Mouse (Mus musculus) kidney, postnatal 0 days (tissue): Measurements from ENCODE around the gene Lrrc55. TPM values are rescaled to one million over a fixed set of nuclear protein-coding genes. Genes with fewer than 3 reads are reported as not detected.

Experiments
- ATAC-seq: fragments of 200-750 bp; cut with Nextera tagmentation; replicated peaks from 2 replicates; pipeline ENCODE4 v1.8.0; 2017; ENCODE audit warnings: low read depth, moderate number of reproducible peaks, moderate TSS enrichment, moderate library complexity; ENCODE audit not compliant: low FRiP score
- DNase-seq: peaks from one replicate; pipeline ENCODE4 v3.0.0-alpha.2; 2016; ENCODE audit warnings: low spot score
- H3K27ac ChIP-seq: fragments of 300-500 bp; sonication (generic); 2 replicates; pipeline ENCODE4 v1.5.1; 2014; ENCODE audit warnings: mild to moderate bottlenecking
- H3K27me3 ChIP-seq: fragments of 300-500 bp; sonication (generic); 2 replicates; pipeline ENCODE4 v1.6.1; 2014; ENCODE audit warnings: low read length, mixed read lengths; ENCODE audit not compliant: insufficient read depth
- H3K36me3 ChIP-seq: fragments of 300-500 bp; sonication (generic); 2 replicates; pipeline ENCODE4 v1.6.1; 2014; ENCODE audit warnings: low read length, mixed read lengths; ENCODE audit not compliant: insufficient read depth
- H3K4me1 ChIP-seq: fragments of 300-500 bp; sonication (generic); replicated peaks from 2 replicates; pipeline ENCODE4 v1.6.1; 2014; ENCODE audit warnings: antibody characterized with exemption, low read length, mixed read lengths; ENCODE audit not compliant: insufficient read depth
- H3K4me2 ChIP-seq: fragments of 300-500 bp; sonication (generic); 2 replicates; pipeline ENCODE4 v1.6.1; 2014; ENCODE audit warnings: mild to moderate bottlenecking, low read length, moderate library complexity, mixed read lengths
- H3K4me3 ChIP-seq: fragments of 300-500 bp; sonication (generic); replicated peaks from 2 replicates; pipeline ENCODE4 v1.5.1; 2014; ENCODE audit warnings: low read depth, low read length
- H3K9ac ChIP-seq: fragments of 300-500 bp; sonication (generic); 2 replicates; pipeline ENCODE4 v1.6.1; 2014; ENCODE audit warnings: low read depth, low read length
- H3K9me3 ChIP-seq: fragments of 300-500 bp; sonication (generic); replicated peaks from 2 replicates; pipeline ENCODE4 v1.6.1; 2016; ENCODE audit warnings: low read length, inconsistent platforms, mixed read lengths
- CTCF ChIP-seq: IDR thresholded peaks from 2 replicates; pipeline ENCODE4 v1.5.1; 2016; ENCODE audit warnings: antibody characterized with exemption, low read depth, mild to moderate bottlenecking, moderate library complexity
- WGBS: fragments of 180-500 bp; shearing (Covaris S2); extraction: QIAGEN DNeasy Blood & Tissue Kit; methylation state at CpG from one replicate; pipeline ENCODE4 v1.1.7; 2014; 5-methylcytosine and 5-hydroxymethylcytosine counted together
- polyA plus RNA-seq: library from polyadenylated mRNA; unstranded; fragments of >200 nt; fragmentation: Nextera tagmentation; extraction: Ambion mirVana; gene quantifications from 2 replicates; pipeline ENCODE4 v1.2.1, GENCODE M21; 2015

The Lrrc55 gene
- polyA plus RNA-seq, 1 experiment from 2014 or later, result 0.47 TPM

DNA sequence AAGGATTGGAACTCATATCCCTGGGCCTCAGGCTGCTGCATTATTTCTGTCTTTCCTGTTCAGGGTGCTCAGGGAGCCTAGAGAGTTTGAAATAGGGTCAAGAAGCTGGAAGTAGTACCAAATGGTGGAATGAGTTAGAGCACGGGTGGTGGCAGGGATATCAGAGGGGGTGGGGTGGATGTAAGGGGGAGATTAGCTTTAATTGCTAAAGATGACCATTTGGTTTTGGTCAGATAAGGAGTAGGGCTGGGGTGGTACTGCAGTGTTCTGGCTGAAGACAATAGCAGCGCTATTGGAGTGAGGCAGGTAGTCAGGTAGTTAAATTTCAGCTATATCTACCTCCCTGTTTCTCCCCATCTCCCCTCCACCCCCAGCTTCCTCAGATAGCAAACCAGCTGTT lies 65.8 kb downstream of the Lrrc55 start:
- H3K36me3 ChIP-seq, result no peaks in the 10 kb centered on the region

DNA sequence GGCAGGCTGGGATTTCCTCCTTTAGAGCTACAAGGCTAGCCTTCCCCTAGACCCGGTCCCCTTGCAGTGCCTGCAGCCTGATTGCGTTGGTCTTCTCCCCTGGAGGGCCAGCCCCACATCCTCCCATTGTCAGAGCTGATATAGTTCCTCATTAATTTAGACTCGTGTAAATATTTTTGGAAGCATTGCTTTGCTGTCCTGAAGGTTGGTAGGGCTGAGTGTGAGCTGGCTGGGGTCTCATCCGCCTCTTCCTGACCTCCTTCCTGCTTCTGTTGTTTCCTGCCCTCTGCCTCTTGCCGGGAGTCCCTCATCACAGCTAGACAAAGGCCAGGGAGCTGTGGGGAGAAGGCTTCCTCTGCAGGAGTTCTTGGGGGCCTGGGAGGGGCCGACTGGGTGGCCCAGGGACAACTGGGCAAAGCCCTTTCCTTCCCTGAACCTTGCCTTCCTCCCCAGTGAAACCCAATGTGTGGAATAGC lies 67.5 kb downstream of the Lrrc55 start:
- Histone ChIP-seq H3K4me3 (no peak overlapping the region), H3K27ac (peak overlapping the region; percentile 64), H3K36me3 (no peaks in the 10 kb centered on the region), H3K4me1 (no peaks in the 10 kb centered on the region; the same call in 1 of the 2 replicates), H3K27me3 (no peaks in the 10 kb centered on the region), H3K9ac (no peak overlapping the region), H3K9me3 (no peaks in the 10 kb centered on the region), H3K4me2 (no peak overlapping the region)
- ATAC-seq, result 0 out of 2 replicates have a peak, but pooled peaks have one; percentile 15
- DNase-seq, result peak; percentile 63
- TF ChIP-seq CTCF, result no peak
- 40% methylated on average over 6 of the region's 6 CpGs for WGBS

More for the DNA sequence above, 65.8 kb downstream of the Lrrc55 start:
- TF ChIP-seq CTCF, result no peak
- H3K4me3 ChIP-seq, result no peak overlapping the region
- no peak overlapping the region for H3K27ac ChIP-seq
- H3K4me1 ChIP-seq, result no peaks in the 10 kb centered on the region; the same call in 1 of the 2 replicates
- H3K4me2 ChIP-seq, result no peak overlapping the region
- no peak for DNase-seq
- H3K9ac ChIP-seq, result no peak overlapping the region
- 16% methylated on average over 2 of the region's 2 CpGs for WGBS
- no peak for ATAC-seq
- no peaks in the 10 kb centered on the region for H3K9me3 ChIP-seq
- no peaks in the 10 kb centered on the region for H3K27me3 ChIP-seq

DNA sequence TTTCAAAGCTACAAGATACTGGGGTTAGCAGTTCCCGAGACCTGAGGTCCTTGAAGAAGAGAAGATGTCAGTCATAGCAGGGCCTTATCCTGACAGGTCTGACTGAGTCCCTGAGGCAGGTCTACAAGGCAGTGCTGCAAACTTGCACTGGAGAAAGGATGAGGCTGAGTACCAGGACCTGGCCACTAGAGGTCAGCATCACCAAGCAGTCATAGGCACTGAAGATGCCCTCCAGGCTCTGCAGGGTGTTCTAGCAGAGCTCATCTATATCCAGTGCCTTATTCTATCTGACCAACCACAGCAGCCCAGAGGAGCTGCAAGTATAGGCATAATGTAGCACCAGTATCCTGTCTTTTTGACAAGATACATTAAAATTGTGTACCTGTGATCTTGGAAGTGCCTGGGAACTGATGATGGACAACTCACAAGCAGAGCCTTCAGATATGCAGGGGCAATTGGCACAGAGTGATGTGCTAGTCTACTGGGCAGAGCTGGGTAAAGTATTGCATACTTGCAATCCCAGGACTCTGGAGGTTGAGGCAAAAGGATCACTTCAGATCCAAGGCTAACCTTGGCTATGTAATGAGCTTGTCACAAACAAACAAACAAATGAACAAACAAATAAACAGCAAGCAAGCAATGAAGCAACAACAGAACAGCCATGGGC lies 73.0 kb downstream of the Lrrc55 start:
- 24% methylated on average over 1 of the region's 1 CpGs for WGBS
- Histone ChIP-seq H3K4me3 (no peak overlapping the region), H3K36me3 (no peaks in the 10 kb centered on the region), H3K9ac (no peak overlapping the region), H3K4me2 (no peak overlapping the region), H3K4me1 (no peaks in the 10 kb centered on the region), H3K27me3 (no peaks in the 10 kb centered on the region), H3K27ac (no peak overlapping the region), H3K9me3 (no peaks in the 10 kb centered on the region)
- DNase-seq, result peak; percentile 81
- peak; percentile 84 for TF ChIP-seq CTCF
- ATAC-seq, result peak; percentile 76

DNA sequence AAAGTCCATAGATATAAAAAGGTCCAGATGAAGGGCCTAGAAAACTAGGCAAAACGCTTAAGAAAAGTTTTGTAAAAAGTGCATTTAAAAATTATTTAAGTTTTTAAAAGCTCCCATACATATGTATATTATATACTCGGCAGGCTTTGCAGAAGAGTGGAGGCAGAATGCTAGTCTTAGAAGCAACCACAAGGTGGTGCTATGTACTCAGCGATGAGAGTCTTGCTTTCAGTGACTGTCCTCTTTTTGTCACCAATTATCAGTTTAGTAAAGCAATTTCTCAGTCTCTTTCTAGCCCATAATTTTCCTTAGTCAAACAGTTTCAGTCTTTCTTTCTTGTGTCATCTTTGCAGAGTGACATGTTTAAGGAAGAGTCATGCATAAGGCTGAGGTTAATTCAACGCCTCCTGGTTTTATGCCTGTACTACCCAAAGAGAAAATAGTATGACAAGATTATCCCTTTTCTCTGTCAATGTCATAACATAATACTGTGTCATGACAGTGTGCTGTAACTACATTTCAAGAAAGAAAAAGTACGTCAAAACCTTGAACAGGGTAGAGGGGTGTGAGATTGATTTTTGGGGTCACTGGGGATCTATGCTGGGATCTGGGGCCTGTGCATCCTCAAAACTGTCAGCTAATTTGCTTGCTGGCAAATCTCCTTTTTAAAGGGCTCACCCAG lies 73.7 kb downstream of the Lrrc55 start:
- 25% methylated on average over 5 of the region's 5 CpGs for WGBS

More for the DNA sequence above, 73.7 kb downstream of the Lrrc55 start:
- DNase-seq, result peak; percentile 92
- Histone ChIP-seq H3K9me3 (no peaks in the 10 kb centered on the region), H3K27ac (no peak overlapping the region), H3K4me2 (no peak overlapping the region), H3K4me3 (no peak overlapping the region), H3K4me1 (no peaks in the 10 kb centered on the region), H3K36me3 (no peaks in the 10 kb centered on the region), H3K27me3 (no peaks in the 10 kb centered on the region), H3K9ac (no peak overlapping the region)
- peak; percentile 80; the same call in 1 of the 2 replicates for ATAC-seq
- TF ChIP-seq CTCF, result peak; percentile 84

Other genes with a start within 250 kb of the Lrrc55 start
- not detected in 2 replicates for gene Prg2, start 216.7 kb downstream of the Lrrc55 start, polyA plus RNA-seq
- not detected in 2 replicates for gene Prg3, start 209.0 kb downstream of the Lrrc55 start, polyA plus RNA-seq
- 167 and 194 TPM in 2 replicates for gene Ssrp1, start 160.0 kb downstream of the Lrrc55 start, polyA plus RNA-seq
- gene P2rx3, start 159.7 kb downstream of the Lrrc55 start, polyA plus RNA-seq, result 0.14 and 0.40 TPM in 2 replicates
- gene Tnks1bp1, start 149.2 kb downstream of the Lrrc55 start, polyA plus RNA-seq, result 21.8 and 27.9 TPM in 2 replicates
- 77.7 and 81.3 TPM in 2 replicates for gene Aplnr, start 61.0 kb downstream of the Lrrc55 start, polyA plus RNA-seq
- not detected in 2 replicates for gene Olfr987, start 142.1 kb upstream of the Lrrc55 start, polyA plus RNA-seq
- gene Olfr988, start 166.0 kb upstream of the Lrrc55 start, polyA plus RNA-seq, result not detected in 2 replicates
- not detected in 2 replicates for gene Olfr992, start 212.3 kb upstream of the Lrrc55 start, polyA plus RNA-seq
- not detected in 2 replicates for gene Olfr993, start 217.7 kb upstream of the Lrrc55 start, polyA plus RNA-seq
- not detected in 2 replicates for gene Olfr994, start 239.3 kb upstream of the Lrrc55 start, polyA plus RNA-seq
- gene Olfr995, start 246.4 kb upstream of the Lrrc55 start, polyA plus RNA-seq, result not detected in 2 replicates